Mouse (Mus musculus): ENCODE results near the gene Gm9970. TPM values are rescaled to one million over a fixed set of nuclear protein-coding genes. Genes with fewer than 3 reads are reported as not detected.
A peak's percentile ranks its signal among the peaks of the same experiment; 100 is the strongest.

Gm9970 gene
- total and polyA plus RNA-seq, 2 experiments from 2014 or later = 0.29 to 7.0 TPM

DNA sequence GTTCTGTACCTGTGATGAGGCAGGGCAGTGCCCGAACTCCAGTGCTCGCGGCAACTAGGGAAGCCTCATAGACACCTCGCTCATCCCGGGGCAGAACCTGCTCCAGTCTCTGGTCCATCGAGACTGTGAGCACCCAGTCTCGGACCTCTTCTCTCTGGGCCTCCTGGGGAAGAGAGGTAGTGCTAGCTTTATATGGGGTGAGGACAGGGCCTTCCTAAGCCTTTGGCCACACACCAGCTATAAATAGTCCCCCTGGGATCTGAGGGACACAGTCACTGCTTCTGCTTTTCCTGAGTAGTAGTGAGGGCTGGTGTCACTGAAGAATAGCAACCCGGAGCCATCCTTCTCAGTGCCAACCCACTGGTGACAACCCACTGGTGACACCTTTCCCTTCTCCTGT, 12.8 kb upstream of the Gm9970 start:
- 94% methylated on average over 8 of the region's 8 CpGs for WGBS
- DNase-seq (ENCODE audit: low spot score) (no peak), ATAC-seq (no peak)
- no peak overlapping the region for H3K27ac ChIP-seq
- H3K36me3 ChIP-seq (ENCODE audit: insufficient read depth, low read length) = peaks cover 58% of the 10 kb centered on the region
- no peaks in the 10 kb centered on the region for H3K4me1 ChIP-seq (ENCODE audit: insufficient read depth, low read length)
- H3K27me3 ChIP-seq (ENCODE audit: insufficient read depth, low read length) = no peaks in the 10 kb centered on the region
- TF ChIP-seq CTCF (IDR thresholded peaks at IDR 0.05; ENCODE audit: low read depth) = no peak
- no peak overlapping the region for H3K4me2 ChIP-seq (ENCODE audit: low read depth, low read length)
- no peak overlapping the region for H3K4me3 ChIP-seq (ENCODE audit: low read length)
- H3K9ac ChIP-seq (replicated peaks; ENCODE audit: low read length) = no peak overlapping the region
- no peaks in the 10 kb centered on the region for H3K9me3 ChIP-seq (ENCODE audit: low read length)

DNA sequence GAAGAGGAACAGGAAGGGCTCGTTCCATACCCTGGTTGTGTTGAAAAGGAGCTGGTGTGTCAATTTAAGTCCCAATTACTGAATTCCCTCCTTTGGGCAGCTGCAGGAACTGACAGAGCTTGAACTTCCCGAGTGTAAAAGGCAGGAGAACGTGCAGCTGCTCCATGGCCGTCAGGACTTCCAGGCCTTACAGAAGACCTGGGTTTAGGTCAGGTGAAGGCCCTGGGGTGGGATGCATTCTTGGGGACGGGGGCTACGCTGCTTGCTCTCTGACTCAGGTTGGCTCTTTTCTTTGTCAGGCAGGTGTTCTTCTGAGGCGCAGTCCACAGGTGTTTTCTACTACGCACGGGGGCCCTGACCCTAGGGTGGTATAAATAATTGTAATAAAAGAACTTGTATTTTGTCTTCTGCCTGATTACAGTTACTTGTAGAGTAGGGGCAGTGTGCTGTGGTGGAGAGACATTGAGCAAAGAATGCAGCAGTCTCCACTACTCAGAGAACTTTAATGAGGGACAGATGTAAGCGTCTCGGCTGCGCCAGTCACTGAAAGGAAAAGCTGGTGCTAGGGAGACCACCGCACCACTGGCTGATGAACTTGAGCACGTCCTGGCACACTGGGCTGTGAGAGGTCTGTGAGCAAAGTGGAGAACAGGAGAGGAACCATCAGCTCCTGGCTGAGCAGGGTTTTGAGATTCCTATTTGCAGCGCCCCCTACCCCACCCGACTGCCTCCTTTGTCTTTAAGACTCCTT, 11.9 kb upstream of the Gm9970 start:
- TF ChIP-seq CTCF (IDR thresholded peaks at IDR 0.05; ENCODE audit: low read depth) = no peak
- peaks cover 66% of the 10 kb centered on the region for H3K36me3 ChIP-seq (ENCODE audit: insufficient read depth, low read length)
- no peaks in the 10 kb centered on the region for H3K4me1 ChIP-seq (ENCODE audit: insufficient read depth, low read length)

DNA sequence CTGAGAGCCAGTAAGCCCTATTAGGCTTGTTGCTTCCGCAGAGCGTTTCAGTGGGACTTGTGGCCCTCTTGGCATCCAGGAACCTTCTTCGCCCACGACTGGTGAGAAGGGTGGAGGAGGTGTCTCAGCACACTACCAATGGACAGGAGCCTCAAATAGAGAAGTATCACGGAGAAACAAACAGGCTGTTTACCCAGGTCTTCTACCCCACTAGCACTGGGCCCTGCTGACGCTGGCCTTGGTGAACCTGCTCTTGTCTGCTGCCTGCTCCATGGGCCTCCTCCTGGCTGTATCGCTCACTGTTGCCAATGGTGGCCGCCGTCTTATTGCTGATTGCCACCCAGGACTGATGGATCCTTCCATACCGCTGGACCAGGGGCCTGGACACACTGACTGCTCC, 11.1 kb upstream of the Gm9970 start:
- Histone ChIP-seq H3K27me3 (ENCODE audit: insufficient read depth, low read length) (no peaks in the 10 kb centered on the region), H3K36me3 (ENCODE audit: insufficient read depth, low read length) (peaks cover 66% of the 10 kb centered on the region), H3K4me1 (ENCODE audit: insufficient read depth, low read length) (no peaks in the 10 kb centered on the region), H3K4me3 (ENCODE audit: low read length) (no peak overlapping the region), H3K9me3 (ENCODE audit: low read length) (no peaks in the 10 kb centered on the region), H3K4me2 (ENCODE audit: low read depth, low read length) (no peak overlapping the region), H3K27ac (no peak overlapping the region), H3K9ac (replicated peaks; ENCODE audit: low read length) (no peak overlapping the region)
- no peak for TF ChIP-seq CTCF (IDR thresholded peaks at IDR 0.05; ENCODE audit: low read depth)
- ATAC-seq (peak; percentile 1; the same call in 1 of the 2 replicates), DNase-seq (ENCODE audit: low spot score) (no peak)
- 61% methylated on average over 10 of the region's 10 CpGs for WGBS

More for the DNA sequence above, 11.9 kb upstream of the Gm9970 start:
- 87% methylated on average over 16 of the region's 16 CpGs for WGBS
- ATAC-seq (no peak), DNase-seq (ENCODE audit: low spot score) (no peak)
- H3K4me3 ChIP-seq (ENCODE audit: low read length) = no peak overlapping the region
- no peak overlapping the region for H3K9ac ChIP-seq (replicated peaks; ENCODE audit: low read length)
- H3K27me3 ChIP-seq (ENCODE audit: insufficient read depth, low read length) = no peaks in the 10 kb centered on the region
- H3K9me3 ChIP-seq (ENCODE audit: low read length) = no peaks in the 10 kb centered on the region
- no peak overlapping the region for H3K27ac ChIP-seq
- no peak overlapping the region for H3K4me2 ChIP-seq (ENCODE audit: low read depth, low read length)

DNA sequence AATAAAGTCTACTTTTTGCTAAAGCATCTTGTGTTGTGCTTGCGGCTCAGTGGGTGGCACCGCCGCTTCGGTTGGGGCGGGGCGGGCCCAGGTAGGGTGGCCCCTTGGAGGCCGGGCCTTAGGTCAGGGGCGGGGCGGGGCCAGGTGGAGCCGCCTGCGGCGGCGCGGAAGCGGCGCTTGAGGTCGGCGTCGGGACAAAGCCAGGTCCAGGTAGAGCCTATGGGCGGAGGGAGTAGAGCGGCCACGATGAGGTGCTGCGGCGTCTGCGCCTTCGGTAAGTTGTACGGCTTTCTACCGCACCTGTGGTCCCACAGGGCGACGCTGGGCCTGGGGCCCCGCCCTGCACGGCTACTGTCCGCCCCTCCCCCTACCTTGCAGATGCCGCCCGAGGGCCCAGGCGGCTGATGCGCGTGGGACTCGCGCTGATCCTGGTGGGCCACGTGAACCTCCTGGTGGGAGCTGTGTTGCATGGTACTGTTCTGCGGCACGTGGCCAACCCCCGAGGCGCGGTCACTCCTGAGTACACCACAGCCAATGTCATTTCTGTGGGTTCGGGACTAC, 10.6 kb upstream of the Gm9970 start, which contains the start of gene Krtcap3:
Gene Krtcap3 (plus strand): TSS at position 151 of the 561 bp plus-strand sequence.
- peaks cover 67% of the 10 kb centered on the region for H3K36me3 ChIP-seq (ENCODE audit: insufficient read depth, low read length)
- H3K27me3 ChIP-seq (ENCODE audit: insufficient read depth, low read length) = no peaks in the 10 kb centered on the region
- ATAC-seq (peak; percentile 64), DNase-seq (ENCODE audit: low spot score) (peak; percentile 45)
- H3K4me2 ChIP-seq (ENCODE audit: low read depth, low read length) = no peak within 1 kb of the TSS
- no peak within 1 kb of the TSS for H3K4me3 ChIP-seq (ENCODE audit: low read length)
- no peak within 1 kb of the TSS for H3K27ac ChIP-seq
- 0 out of 2 replicates have a peak, but pooled peaks have one; percentile 2 for TF ChIP-seq CTCF (IDR thresholded peaks at IDR 0.05; ENCODE audit: low read depth)
- H3K9me3 ChIP-seq (ENCODE audit: low read length) = no peaks in the 10 kb centered on the region
- no peaks in the 10 kb centered on the region for H3K4me1 ChIP-seq (ENCODE audit: insufficient read depth, low read length)
- WGBS = 21% methylated on average over 44 of the region's 47 CpGs
- H3K9ac ChIP-seq (replicated peaks; ENCODE audit: low read length) = no peak within 1 kb of the TSS

DNA sequence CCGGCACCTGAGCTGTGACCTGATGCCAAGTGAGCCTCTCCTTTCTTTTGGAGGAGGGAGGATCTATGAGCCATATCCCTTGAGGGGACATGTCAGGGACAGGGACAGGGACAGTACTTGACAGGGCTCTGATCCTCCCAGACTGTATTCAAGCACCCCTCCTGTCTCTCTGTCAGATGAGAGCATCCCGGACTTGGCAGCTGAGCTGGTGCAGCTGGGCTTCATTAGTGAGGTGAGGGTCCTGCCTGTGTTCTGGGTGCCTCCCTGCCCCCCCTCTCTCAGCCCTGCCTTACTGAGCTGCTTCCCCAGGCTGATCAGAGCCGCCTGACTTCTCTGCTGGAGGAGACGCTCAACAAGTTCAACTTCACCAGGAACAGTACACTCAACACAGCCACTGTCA, 9.7 kb upstream of the Gm9970 start:
- peaks cover 73% of the 10 kb centered on the region for H3K36me3 ChIP-seq (ENCODE audit: insufficient read depth, low read length)
- DNase-seq (ENCODE audit: low spot score) (no peak), ATAC-seq (peak; percentile 45; the same call in 1 of the 2 replicates)
- H3K27me3 ChIP-seq (ENCODE audit: insufficient read depth, low read length) = no peaks in the 10 kb centered on the region
- no peak overlapping the region for H3K9ac ChIP-seq (replicated peaks; ENCODE audit: low read length)
- no peak overlapping the region for H3K4me2 ChIP-seq (ENCODE audit: low read depth, low read length)
- no peaks in the 10 kb centered on the region for H3K9me3 ChIP-seq (ENCODE audit: low read length)
- H3K4me1 ChIP-seq (ENCODE audit: insufficient read depth, low read length) = no peaks in the 10 kb centered on the region
- no peak overlapping the region for H3K27ac ChIP-seq
- WGBS = 56% methylated on average over 4 of the region's 4 CpGs
- H3K4me3 ChIP-seq (ENCODE audit: low read length) = no peak overlapping the region
- no peak for TF ChIP-seq CTCF (IDR thresholded peaks at IDR 0.05; ENCODE audit: low read depth)

DNA sequence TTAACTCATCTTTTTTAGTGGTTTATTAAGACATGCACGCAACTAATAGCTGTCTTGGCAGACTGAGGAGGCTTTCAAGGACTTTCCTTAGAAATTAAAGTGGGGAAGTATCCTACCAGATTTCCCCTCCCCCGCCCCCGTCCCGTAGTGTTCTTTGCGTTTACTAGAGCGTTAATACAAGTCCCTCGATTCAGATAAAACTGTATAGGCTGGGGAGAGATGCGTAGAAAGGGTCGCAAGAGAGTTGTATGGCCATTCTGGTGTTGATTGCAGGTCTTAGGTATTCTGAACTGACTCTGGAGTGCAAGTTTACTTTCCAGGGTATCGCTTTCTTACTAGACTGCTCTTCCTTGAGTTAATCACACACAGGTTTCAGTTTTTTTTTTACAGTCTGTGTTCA, 1.2 kb upstream of the Gm9970 start:
- Histone ChIP-seq H3K9ac (replicated peaks; ENCODE audit: low read length) (peak overlapping the region; percentile 95; the same call in 1 of the 2 replicates), H3K4me3 (ENCODE audit: low read length) (peak overlapping the region; percentile 88), H3K9me3 (ENCODE audit: low read length) (no peaks in the 10 kb centered on the region), H3K27me3 (ENCODE audit: insufficient read depth, low read length) (no peaks in the 10 kb centered on the region), H3K4me1 (ENCODE audit: insufficient read depth, low read length) (peaks cover 5% of the 10 kb centered on the region; the same call in 1 of the 2 replicates), H3K36me3 (ENCODE audit: insufficient read depth, low read length) (peaks cover 31% of the 10 kb centered on the region), H3K4me2 (ENCODE audit: low read depth, low read length) (peak overlapping the region; percentile 93), H3K27ac (no peak overlapping the region)
- no peak for DNase-seq (ENCODE audit: low spot score)
- WGBS = 22% methylated on average over 10 of the region's 10 CpGs
- no peak for TF ChIP-seq CTCF (IDR thresholded peaks at IDR 0.05; ENCODE audit: low read depth)
- no peak for ATAC-seq

Measured in hindbrain, postnatal 0 days (tissue).